Mouse (Mus musculus): Measurements from ENCODE around the gene Cyp2f2.

The Cyp2f2 gene

DNA sequence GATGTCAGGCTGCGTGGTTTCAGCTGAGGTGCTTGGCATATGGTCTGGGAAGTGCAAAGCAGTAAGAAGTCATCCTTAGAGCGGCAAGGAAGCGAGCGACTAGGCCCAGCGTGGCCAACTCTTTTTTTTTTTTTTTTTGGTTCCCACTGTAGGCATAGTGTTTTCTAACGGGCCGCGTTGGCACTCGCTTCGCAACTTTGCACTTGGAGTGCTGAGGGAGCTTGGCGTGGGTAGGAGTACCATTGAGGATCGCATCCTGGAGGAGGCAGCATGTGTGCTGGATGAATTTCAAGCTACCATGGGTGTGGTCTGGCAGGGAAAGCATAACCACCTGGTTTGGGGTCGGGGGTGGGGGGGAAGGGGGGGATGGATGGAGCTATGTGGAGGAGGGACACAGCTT, 36.3 kb downstream of the Cyp2f2 start:
- DNase-seq = no peak

DNA sequence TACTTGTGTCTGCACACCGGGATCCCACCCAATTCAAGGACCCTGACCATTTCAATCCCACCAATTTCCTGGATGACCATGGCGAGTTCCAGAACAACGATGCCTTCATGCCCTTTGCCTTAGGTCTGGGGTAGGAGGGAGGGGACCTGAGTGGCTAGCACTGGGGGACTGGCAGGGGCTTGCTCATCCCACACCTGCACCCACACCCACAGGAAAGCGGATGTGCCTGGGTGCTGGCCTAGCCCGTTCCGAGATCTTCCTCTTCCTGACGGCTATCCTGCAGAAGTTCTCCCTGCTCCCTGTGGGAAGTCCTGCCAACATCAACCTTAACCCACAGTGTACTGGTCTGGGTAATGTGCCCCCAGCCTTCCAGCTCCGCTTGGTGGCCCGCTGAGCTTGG, 38.5 kb downstream of the Cyp2f2 start:
- no peak for DNase-seq

DNA sequence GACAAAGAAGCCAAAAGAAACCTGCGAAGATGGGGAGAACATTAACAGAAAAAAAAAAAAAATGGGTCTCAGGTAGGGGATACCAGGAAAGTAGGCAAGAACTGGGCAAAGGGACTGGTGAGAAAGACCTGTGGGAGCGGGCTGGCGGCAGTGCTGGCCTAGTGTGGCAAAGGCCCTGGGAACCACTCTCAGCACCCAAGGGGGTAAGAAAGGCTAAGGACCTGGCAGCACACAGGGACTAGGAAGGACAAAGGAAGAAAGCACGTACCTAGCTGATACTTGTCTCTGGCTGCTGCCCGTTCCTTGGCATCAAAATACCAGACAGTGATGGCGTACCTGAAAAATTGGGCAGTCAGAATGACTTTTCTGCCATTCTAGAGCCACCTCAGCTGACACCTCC, 39.5 kb downstream of the Cyp2f2 start:
- DNase-seq = no peak

DNA sequence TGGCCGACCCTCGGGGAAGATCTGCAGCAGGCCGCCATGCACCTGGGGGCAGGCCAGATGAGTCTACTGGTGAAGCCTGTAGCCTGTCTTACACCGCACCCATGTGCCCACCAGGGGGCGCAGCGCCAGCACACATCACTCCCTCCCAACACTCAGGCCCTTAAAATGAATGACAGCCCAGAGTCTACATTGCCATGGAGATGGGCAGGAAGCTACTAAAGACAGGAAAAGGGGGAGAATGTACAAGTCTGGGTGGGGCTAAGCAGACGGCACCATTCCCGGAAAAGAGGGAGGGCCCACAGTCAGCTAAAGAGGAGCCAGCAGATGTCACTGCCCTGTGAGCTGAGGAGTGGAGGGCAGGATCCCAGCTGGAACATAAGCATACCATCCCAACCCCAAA, 40.2 kb downstream of the Cyp2f2 start:
- peak; percentile 91 for DNase-seq

DNA sequence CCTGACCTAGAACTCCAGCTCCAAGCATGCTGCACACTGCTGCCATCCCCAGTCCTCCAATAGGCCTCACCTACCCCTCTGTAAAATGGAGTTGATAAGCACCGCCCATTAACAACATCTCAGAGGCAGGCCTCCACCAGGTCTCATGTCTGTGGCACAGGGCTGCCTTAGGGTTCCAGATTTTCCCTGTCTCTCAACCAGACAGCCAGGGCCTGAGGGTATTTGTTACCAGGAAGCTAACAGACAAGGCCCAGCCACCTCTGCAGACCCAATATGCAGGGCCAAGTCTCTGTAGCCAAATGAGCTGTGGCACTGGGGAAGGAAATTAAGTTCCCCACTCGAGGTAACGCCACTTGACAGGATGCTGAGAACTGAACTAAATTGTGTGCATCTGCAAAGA, 41.2 kb downstream of the Cyp2f2 start:
- DNase-seq = no peak

DNA sequence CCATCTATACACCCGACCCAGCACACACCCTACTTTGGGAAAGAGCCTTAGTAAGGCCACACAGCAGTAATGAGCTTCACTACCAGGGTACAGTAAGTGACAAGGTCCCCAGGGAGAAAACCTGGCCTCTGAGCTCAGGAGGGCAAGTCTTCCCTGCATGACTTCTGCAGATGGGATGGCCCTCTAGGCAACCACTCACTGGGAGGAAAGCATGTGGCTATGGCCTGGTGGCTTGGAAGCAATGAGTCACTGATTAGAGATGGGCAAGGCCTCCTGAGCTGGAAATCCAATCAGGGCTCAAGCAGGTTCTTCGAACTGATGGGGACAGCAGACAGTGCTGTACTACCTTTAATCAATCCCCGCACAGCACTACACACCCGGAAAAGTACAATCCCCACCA, 42.0 kb downstream of the Cyp2f2 start:
- no peak for DNase-seq

DNA sequence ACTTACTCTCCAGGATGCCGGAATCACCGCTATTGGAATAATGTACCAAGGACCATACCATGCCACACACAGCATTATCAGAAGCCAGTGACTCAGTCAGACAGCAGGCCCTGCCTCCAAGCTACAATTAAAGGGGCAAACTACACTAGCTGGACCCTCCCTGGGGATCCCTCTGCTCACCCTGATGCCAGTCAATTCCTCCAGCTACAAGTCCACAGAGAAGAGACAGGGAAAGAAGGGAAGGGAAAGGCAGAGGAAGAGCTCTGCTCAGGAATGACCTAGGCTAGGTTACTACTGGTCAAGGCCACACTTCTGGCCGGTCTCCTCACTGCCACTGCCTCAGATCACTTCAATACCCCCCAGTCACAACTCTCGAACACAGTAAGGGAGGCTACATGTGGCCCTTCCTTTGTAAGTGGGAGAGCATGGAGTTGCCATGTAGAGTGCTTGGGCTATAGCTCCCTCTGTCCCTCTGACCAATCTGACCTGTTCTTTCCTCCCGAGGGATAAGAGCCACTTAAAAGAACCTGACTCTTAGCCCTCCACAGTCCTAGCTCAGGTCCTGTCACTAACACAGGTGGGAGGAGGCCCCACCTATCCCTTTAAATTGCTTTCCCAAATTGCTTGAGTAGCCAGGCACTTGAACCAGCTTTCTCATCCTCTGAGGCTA, 43.2 kb downstream of the Cyp2f2 start:
- DNase-seq = no peak

DNA sequence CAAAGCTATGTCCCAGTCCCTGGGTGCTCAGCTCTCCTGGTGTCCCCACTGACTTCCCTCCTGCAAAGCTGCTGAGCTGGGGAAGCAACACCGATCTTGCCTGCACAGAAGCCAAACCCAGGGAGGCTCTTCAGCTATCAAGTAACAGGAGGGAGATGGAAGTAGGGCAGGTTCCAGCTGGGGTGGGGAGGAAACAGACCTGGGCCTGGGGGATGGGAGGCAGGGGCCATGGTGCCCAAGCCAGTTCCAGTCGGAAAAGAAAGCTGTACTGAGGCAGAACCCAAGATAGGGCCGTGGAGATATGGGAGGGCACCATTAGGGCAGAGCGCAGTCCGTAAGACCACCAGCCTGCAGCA, 43.7 kb downstream of the Cyp2f2 start:
- DNase-seq = no peak

DNA sequence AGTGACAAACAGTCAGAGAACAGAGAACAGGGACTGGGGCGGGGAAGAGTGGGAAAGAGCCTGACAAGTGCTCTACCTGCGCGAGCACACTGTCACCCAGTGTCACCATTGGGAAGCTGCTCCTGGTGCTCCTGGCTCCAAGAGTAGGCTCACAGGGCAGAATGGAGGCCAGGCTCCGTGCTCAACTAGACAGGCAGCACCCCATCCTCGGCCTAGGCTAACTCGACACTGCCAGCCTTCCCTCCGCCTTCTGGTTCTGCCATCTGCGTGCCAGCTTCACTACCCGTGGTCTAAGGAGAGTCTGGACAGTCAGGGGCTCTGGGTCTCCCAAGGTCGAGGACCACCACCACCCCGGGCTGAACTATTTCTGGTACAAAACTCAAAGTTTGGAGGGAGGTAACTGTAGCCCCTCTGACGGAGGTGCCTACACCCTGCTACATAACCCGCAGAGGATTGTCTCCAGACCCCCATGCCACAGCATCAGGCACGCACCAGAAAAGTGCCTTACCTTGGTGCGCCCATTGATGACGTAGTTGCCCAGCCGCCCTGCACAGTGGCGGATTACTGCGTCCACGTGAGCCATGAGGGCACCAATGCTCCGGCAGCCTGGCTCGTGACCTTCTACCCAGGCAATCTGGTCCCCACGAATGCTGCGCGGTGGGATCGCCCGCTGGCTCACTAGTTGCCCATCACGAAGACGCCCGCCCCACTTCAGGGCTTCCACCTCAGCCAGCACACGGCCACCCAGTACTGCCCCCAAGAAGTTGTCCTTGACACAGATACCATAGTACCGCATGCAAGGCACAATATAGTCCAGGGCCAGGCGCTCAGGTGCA, 44.6 kb downstream of the Cyp2f2 start:
- no peak for DNase-seq

DNA sequence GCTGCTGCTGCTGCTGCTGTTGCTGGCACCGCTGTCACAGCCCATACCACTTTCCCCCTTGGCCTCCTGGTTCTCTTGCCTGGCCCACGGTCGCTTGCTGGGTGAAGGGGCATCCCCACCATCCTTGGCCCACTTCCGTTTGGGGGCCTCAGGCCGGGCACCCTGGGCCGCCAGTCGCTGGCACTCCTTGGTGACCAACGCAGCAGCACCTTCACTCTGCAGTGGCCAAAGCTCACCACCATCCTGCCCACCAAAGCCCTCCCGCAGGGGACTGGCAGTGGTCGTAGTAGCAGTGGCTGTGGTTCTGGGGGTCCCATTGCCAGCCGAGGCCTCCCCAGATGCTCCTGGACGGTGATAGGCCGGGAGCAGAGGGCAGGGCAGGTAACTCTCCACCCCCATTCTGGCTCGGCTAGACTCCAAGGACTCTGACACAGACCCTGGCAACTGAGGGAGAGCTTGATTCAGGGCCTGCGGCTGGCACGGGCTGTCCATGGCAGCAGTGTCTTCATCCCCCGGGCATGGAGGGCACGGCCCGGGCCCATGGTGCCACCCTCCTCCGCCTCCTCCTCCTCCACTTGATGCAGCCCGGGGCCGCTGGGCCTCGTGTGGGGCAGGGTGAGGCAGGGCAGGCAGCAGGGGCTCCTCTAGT, 45.4 kb downstream of the Cyp2f2 start:
- DNase-seq = no peak

DNA sequence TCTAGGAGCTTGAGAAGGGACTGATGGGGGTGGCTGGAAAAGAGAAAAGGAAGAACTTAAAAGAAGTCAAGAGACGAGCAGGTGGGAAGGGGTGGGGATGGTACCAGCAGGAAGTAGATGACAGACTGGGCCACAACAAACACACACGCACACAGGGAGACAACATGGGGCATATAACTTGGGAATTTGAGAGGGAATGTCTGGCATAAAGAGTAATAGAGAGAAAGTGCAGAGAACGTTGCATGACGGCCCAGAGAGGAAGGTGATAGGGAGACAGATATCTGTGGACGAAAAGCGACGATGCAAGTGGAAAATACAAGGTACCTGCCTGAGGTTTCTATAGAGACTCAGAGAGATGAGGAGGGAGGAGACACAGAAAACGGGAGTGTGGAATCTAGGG, 46.0 kb downstream of the Cyp2f2 start:
- DNase-seq = no peak

DNA sequence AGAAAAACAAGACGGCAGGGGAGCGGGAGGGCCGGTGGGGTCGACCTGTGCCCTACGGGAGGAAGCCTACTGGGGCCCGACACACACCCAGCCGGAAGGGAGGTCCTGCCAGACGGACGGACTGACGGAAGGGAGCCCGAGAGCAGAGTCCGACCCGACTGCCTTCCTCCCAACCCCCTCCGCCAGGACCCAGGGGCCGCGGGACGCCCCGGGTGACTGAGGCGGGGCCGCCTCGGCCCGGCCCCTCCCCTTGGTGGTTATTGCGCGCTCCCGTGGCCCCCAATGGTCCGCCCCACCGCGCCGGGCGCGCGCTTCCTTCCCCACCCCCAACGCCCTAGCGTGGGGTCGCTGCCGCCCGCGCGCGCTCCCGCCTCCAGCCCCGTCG, 46.5 kb downstream of the Cyp2f2 start:
- peak; percentile 91 for DNase-seq

DNA sequence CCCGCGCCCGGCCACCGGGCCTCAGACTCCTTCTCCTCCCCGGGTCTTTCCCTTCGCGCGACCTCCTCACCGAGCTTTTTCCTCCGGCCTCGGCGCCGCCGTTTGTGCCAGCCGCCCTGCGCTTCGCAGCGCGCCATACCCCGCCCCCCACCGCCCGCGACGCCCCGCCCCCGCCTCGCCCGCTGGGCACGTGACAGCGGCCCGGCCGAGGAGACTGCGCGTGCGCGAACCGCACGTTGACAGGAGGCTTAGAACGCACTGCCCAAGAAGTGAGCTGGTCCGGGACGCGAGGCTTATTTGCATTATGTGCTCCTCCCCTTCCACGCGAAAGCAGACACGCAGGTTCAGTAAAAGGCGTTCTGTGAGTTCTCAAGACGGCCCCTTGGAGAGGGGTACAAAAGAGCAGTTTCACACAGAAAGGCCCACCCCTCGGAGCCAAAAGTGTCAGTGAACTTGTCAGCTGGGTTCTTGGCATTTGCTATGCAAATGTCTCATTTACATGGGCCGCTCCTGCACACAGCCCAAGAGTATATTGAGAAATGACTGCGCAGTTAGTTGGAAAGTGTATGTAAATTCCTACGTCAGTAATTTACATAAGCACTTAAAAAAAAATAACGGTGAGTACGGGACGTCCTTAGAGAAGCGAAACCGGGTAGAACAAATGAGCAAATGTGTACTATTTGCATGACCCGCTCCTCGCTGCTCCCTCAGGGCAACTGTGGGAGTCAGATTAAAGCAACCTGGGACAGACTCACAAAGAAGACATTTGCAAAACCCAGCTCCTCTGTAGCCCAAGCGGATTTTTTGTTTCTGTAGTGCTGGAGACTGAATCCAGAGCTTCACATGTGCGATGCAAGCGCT, 47.1 kb downstream of the Cyp2f2 start, which contains the start of gene Egln2:
Gene Egln2, minus strand, starts transcription at position 189 of the 861 bp plus-strand sequence.
- peak; percentile 97 for DNase-seq

DNA sequence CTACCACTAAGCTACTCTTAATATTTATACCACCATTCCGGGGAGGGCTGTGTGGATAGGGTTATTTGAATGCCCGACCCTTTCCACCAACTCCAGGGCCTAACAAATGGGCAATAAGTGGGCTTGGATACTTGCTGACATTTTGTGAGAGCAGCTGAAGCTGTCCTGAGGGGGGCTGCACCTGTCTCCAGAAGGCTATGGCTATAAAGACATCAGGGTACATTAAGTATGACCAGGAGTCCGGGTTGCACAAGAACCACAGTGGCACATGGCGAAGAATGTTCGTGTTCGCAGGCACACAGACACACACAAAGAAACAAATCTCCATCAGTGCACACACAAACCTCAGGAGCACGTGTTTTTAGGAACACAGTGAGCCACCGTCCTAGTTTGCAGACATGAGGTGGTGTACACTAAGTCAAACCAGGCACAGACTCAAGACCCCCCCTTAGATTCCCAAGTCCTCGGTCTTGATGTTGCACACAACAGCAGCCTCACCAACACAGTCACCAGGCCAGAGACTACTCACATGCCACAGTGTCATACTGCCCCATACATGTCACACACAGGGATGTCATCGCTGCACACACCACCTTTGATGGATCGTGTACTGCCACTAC, 47.9 kb downstream of the Cyp2f2 start:
- no peak for DNase-seq

DNA sequence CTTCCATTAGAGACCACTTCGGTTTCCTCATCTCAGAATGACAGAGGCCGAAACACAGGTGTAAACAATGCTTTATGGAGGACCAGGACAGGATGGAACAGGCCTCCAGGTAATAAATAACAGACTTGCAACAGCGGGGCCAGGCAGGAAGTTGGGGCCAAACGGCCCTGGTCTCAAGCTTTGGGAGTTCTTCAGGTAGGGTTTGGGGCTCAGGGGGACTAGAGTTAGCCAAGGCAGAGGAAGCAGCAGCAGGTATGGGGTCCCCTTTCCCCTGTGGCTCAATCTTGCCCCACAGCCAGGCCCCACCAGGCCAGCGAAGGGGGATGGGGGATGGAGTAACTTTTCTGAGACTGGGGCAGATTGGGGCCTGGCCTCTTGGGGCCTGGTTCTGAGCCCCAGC, 48.7 kb downstream of the Cyp2f2 start:
- DNase-seq = no peak

DNA sequence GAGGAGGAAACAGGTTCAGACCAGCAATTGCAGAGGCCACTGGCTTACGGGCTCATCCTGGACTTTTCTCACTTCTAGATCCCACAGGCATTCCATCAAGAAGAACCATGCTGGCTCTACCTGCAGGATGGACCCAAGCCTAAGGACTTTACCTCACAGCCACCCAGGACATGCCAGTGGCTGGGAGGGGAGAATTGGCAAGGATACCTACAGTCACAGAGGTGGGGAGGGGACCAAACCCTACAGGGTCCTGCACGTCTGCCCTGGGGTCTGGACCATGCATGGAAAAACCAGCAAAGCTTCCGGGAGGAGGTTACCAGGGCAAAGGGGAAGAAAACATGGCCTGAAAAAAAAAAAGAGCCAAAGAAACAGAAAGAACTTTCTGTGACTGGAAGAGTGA, 51.3 kb downstream of the Cyp2f2 start:
- no peak for DNase-seq

DNA sequence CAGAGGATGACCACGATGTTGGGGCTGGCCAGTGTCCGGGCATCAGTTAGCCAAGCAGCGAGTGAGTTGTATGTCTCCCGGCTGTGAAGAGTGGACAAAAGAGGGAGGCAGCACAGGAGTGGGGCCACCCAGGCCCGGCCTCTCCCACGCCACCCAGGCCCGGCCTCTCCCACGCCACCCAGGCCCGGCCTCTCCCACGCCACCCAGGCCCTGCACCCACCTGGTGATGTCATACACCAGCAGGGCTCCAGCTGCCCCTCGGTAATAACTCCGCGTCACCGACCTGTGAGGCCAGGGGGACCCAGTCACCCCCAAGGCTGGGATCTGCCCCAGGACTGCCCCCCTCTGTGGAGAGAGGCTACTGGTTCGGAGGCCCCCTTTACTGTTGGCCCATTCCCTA, 54.8 kb downstream of the Cyp2f2 start:
- DNase-seq = no peak

DNA sequence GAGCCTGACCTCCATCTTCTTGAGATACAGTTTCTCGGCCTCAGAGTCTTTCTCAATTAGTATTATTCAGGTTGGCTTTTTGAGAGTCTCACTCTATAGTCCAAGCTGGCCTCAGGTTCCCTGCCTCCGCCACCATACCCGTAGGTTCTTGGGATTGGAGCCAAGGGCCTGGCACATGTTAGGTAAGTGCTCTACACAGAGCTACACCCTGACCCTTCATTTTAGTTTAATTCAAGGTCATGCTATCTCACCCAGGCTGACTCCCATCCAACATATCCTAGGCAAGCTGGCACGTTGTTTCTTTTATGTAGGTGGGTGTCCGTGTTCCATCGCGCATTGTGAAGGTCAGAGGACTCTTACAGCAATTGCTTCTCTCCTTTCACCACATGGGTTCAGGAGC, 55.2 kb downstream of the Cyp2f2 start:
- DNase-seq = no peak

DNA sequence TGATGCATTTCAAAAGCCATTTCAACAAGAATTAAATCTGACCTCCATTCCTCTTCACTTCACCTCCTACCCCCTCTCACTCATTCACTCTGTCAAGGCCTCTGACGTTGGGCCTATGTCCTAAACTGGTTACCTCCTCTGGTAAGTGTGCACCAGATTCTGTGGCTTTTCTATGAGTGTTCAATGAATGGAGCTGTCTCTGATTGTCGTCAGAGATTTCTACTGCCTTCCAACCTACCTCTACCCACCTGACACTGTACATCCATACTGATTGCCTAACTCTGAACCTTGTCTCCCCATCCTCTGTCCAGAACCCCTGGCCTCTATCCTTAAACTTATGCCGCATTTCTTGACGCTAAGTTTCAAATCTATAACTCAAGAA, 58.2 kb downstream of the Cyp2f2 start:
- no peak for DNase-seq

DNA sequence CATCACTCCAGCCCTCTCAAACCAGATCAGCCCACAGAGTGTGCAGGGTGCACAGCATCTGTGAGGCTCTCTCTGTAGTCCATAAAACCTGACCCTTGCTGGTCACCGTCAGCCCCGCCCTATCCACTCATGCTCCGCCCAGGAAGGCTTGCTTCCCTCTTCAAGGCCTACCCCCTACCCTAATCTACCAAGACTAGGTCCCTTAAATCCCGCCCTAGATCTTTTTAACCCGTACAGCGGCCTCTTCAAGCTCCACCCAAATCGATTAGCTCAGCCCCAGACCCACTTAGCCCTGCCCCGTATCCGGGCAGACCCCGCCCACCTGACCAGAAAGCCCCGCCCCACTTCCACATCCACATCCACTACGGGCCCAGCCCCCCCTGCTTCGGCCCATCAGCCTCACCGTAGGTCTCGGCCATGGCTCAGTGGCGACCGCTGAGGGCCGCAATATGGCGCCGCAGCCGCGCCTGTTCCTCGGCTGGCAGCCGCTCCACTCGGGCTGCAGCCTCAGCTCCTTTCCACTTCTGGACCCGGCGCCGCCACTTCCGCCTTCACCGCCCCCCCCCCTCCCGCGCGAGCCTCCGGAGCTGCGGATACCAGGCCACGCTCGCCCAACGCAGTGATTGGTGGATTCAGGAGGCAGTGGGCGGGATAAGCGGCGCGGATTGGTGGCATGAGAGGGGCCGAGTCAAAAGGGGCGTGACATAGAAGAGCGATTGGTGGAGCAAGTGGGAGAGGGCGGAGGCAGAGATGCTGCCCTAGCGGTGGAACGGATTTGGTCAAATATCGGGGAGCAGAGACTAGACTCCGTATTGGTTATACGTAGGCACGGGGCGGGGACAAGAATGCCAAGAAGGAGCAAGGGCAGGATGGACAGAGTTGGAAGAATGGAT, 58.9 kb downstream of the Cyp2f2 start, which contains the start of gene Rab4b:
Gene Rab4b, minus strand, starts transcription at position 573 of the 893 bp plus-strand sequence.
- DNase-seq = peak; percentile 100

DNA sequence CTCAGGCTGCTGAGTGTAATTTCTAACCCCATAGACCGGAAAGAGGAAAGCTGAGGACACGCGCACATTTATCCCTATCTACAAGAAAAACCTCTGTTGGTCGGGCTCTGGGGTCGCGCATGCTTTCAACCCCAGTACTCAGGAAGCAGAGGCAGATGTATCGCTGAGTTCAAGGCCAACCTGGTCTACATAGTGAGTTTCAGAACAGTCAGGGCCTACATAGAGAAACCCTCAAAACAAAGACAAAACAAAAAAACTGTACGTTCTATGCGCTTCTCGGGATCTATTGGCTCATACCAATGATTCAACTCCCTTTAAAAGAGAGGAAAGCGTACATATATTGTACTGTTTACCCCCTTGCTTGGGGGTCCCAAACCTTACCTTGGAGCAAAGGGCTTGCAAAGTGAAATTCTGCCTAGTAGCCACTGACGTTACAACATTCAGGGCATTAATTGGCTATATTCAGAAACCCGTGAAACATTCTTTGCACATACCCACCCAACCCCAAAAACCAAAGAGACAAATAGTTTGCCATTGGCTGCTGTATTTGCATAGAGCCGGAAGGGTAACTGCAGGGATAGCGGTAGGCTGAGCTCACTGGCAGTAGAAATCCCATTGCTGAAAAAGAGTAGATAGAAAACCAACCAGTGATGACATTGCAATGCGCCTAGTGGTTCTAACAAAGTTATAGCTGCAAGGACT, 59.7 kb downstream of the Cyp2f2 start:
- no peak for DNase-seq

All from lung, postnatal 14 days (tissue).